Mouse (Mus musculus) right cerebral cortex, postnatal 10 days (tissue): ENCODE measurements around the gene Traf3ip2.

Experiments
- DNase-seq, 2 experiments: peaks; one replicate each; pipeline ENCODE4 v3.0.0; 2021; ENCODE audit warnings: low spot score in 2 of 2

Traf3ip2 gene

GRCm38 (mm10) chr10:39678199-39678791 is 65.6 kb downstream of the Traf3ip2 start:
- DNase-seq, result no peak

GRCm38 (mm10) chr10:39681014-39681413 is 68.3 kb downstream of the Traf3ip2 start:
- no peak for DNase-seq

GRCm38 (mm10) chr10:39682556-39682955 is 69.8 kb downstream of the Traf3ip2 start:
- DNase-seq, result no peak

- no peak for DNase-seq
Observed at GRCm38 (mm10) chr10:39683481-39683880, 70.7 kb downstream of the Traf3ip2 start.

- DNase-seq, result no peak
Observed at GRCm38 (mm10) chr10:39686811-39687210, 74.1 kb downstream of the Traf3ip2 start.

- DNase-seq, result no peak
Observed at GRCm38 (mm10) chr10:39687851-39688250, 75.1 kb downstream of the Traf3ip2 start.

- no peak for DNase-seq
Observed at GRCm38 (mm10) chr10:39691351-39692064, 78.8 kb downstream of the Traf3ip2 start.

GRCm38 (mm10) chr10:39692152-39692551 is 79.4 kb downstream of the Traf3ip2 start:
- DNase-seq, result no peak
